Mouse (Mus musculus): ENCODE data around the gene Fbxl14. TPM values are rescaled to one million over a fixed set of nuclear protein-coding genes. Genes with fewer than 3 reads are reported as not detected.

The Fbxl14 gene
- polyA plus RNA-seq, 1 experiment: 37.9 TPM

- no peaks in the 10 kb centered on the region for H3K27me3 ChIP-seq (ENCODE audit: control insufficient read depth, insufficient read depth, low read length, poor library complexity, severe bottlenecking)
- no peaks in the 10 kb centered on the region for H3K36me3 ChIP-seq (ENCODE audit: control insufficient read depth, insufficient read depth, low read length, poor library complexity, severe bottlenecking)
- H3K9ac ChIP-seq (ENCODE audit: low read depth, poor library complexity, severe bottlenecking): no peak overlapping the region
- H3K27ac ChIP-seq (ENCODE audit: insufficient read depth, low read length): no peak overlapping the region
- no peak overlapping the region for H3K4me3 ChIP-seq (ENCODE audit: low read depth, low read length)
- TF ChIP-seq EP300 (IDR thresholded peaks at IDR 0.05; ENCODE audit: insufficient read depth, low read depth, low read length) (no peak), POLR2A (IDR thresholded peaks at IDR 0.05; ENCODE audit: insufficient read depth, low read length) (no peak), CTCF (IDR thresholded peaks at IDR 0.05; ENCODE audit: low read depth, low read length) (no peak)
- no peaks in the 10 kb centered on the region; the same call in 1 of the 2 replicates for H3K9me3 ChIP-seq (replicated peaks; ENCODE audit: control insufficient read depth, insufficient read depth, low read length, poor library complexity, severe bottlenecking)
- no peaks in the 10 kb centered on the region for H3K4me1 ChIP-seq (ENCODE audit: control insufficient read depth, insufficient read depth, low read length)
These were observed 29.3 kb downstream of the Fbxl14 start for GRCm38 (mm10) chr6:119508634-119509375.

- Histone ChIP-seq H3K27ac (ENCODE audit: insufficient read depth, low read length) (no peak overlapping the region), H3K27me3 (ENCODE audit: control insufficient read depth, insufficient read depth, low read length, poor library complexity, severe bottlenecking) (no peaks in the 10 kb centered on the region), H3K4me3 (ENCODE audit: low read depth, low read length) (no peak overlapping the region), H3K4me1 (ENCODE audit: control insufficient read depth, insufficient read depth, low read length) (no peaks in the 10 kb centered on the region), H3K36me3 (ENCODE audit: control insufficient read depth, insufficient read depth, low read length, poor library complexity, severe bottlenecking) (no peaks in the 10 kb centered on the region), H3K9me3 (replicated peaks; ENCODE audit: control insufficient read depth, insufficient read depth, low read length, poor library complexity, severe bottlenecking) (no peaks in the 10 kb centered on the region; the same call in 1 of the 2 replicates), H3K9ac (ENCODE audit: low read depth, poor library complexity, severe bottlenecking) (no peak overlapping the region)
- TF ChIP-seq POLR2A (IDR thresholded peaks at IDR 0.05; ENCODE audit: insufficient read depth, low read length) (no peak), EP300 (IDR thresholded peaks at IDR 0.05; ENCODE audit: insufficient read depth, low read depth, low read length) (no peak), CTCF (IDR thresholded peaks at IDR 0.05; ENCODE audit: low read depth, low read length) (no peak)
These were observed 30.1 kb downstream of the Fbxl14 start for GRCm38 (mm10) chr6:119509437-119510037.

DNA sequence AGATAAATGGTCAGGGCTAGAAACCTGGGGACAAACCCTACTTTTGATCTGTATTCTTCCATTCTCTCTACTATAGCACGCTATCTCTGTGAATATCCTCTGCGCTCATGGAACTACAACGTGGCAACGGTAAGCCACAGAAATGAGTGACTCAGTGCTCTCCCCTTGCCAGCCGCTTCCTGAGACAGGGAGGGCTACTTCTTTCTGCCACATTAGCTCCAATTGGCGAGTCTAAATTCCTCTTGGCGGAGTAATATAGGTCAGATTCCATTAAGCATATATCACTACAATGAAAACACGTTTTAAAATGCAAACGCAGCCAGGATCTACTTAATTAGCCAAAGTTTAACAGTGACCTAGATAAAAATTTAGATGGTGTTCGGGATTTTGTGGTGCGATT lies 33.2 kb downstream of the Fbxl14 start:
- Histone ChIP-seq H3K4me3 (ENCODE audit: low read depth, low read length) (no peak overlapping the region), H3K9ac (ENCODE audit: low read depth, poor library complexity, severe bottlenecking) (no peak overlapping the region), H3K27me3 (ENCODE audit: control insufficient read depth, insufficient read depth, low read length, poor library complexity, severe bottlenecking) (no peaks in the 10 kb centered on the region), H3K36me3 (ENCODE audit: control insufficient read depth, insufficient read depth, low read length, poor library complexity, severe bottlenecking) (no peaks in the 10 kb centered on the region), H3K9me3 (replicated peaks; ENCODE audit: control insufficient read depth, insufficient read depth, low read length, poor library complexity, severe bottlenecking) (no peaks in the 10 kb centered on the region), H3K27ac (ENCODE audit: insufficient read depth, low read length) (no peak overlapping the region), H3K4me1 (ENCODE audit: control insufficient read depth, insufficient read depth, low read length) (no peaks in the 10 kb centered on the region)
- TF ChIP-seq EP300 (IDR thresholded peaks at IDR 0.05; ENCODE audit: insufficient read depth, low read depth, low read length) (no peak), POLR2A (IDR thresholded peaks at IDR 0.05; ENCODE audit: insufficient read depth, low read length) (no peak), CTCF (IDR thresholded peaks at IDR 0.05; ENCODE audit: low read depth, low read length) (no peak)

DNA sequence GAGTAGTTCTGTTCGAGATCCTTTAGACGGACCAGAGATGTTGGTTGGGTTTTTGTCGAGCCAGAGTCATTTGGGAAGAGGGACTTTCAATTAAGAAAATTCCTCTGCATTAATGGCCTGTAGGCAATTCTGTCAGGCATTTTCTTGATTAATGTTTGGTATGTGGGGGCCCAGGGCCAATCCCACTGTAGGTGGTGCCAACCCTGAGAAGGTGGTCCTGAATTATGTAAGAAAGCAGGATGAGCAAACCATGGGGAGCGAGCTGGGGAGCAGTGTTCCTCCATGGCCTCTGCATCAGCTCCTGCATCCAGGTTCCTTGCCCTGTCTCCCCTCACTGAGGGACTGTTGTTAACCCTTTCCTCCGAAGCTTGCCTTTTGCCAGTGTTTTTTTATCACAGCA lies 34.0 kb downstream of the Fbxl14 start:
- Histone ChIP-seq H3K9ac (ENCODE audit: low read depth, poor library complexity, severe bottlenecking) (no peak overlapping the region), H3K4me3 (ENCODE audit: low read depth, low read length) (no peak overlapping the region), H3K27me3 (ENCODE audit: control insufficient read depth, insufficient read depth, low read length, poor library complexity, severe bottlenecking) (no peaks in the 10 kb centered on the region), H3K27ac (ENCODE audit: insufficient read depth, low read length) (no peak overlapping the region), H3K9me3 (replicated peaks; ENCODE audit: control insufficient read depth, insufficient read depth, low read length, poor library complexity, severe bottlenecking) (no peaks in the 10 kb centered on the region), H3K36me3 (ENCODE audit: control insufficient read depth, insufficient read depth, low read length, poor library complexity, severe bottlenecking) (no peaks in the 10 kb centered on the region), H3K4me1 (ENCODE audit: control insufficient read depth, insufficient read depth, low read length) (no peaks in the 10 kb centered on the region)
- TF ChIP-seq CTCF (IDR thresholded peaks at IDR 0.05; ENCODE audit: low read depth, low read length) (no peak), POLR2A (IDR thresholded peaks at IDR 0.05; ENCODE audit: insufficient read depth, low read length) (no peak)

- no peaks in the 10 kb centered on the region for H3K4me1 ChIP-seq (ENCODE audit: control insufficient read depth, insufficient read depth, low read length)
- H3K9ac ChIP-seq (ENCODE audit: low read depth, poor library complexity, severe bottlenecking): no peak overlapping the region
- H3K4me3 ChIP-seq (ENCODE audit: low read depth, low read length): no peak overlapping the region
- TF ChIP-seq EP300 (IDR thresholded peaks at IDR 0.05; ENCODE audit: insufficient read depth, low read depth, low read length) (no peak), POLR2A (IDR thresholded peaks at IDR 0.05; ENCODE audit: insufficient read depth, low read length) (no peak), CTCF (IDR thresholded peaks at IDR 0.05; ENCODE audit: low read depth, low read length) (no peak)
- no peak overlapping the region for H3K27ac ChIP-seq (ENCODE audit: insufficient read depth, low read length)
- H3K36me3 ChIP-seq (ENCODE audit: control insufficient read depth, insufficient read depth, low read length, poor library complexity, severe bottlenecking): no peaks in the 10 kb centered on the region
- H3K9me3 ChIP-seq (replicated peaks; ENCODE audit: control insufficient read depth, insufficient read depth, low read length, poor library complexity, severe bottlenecking): no peaks in the 10 kb centered on the region
- H3K27me3 ChIP-seq (ENCODE audit: control insufficient read depth, insufficient read depth, low read length, poor library complexity, severe bottlenecking): no peaks in the 10 kb centered on the region
These were observed 34.6 kb downstream of the Fbxl14 start for GRCm38 (mm10) chr6:119514085-119514484.

- Histone ChIP-seq H3K27ac (ENCODE audit: insufficient read depth, low read length) (no peak overlapping the region), H3K4me1 (ENCODE audit: control insufficient read depth, insufficient read depth, low read length) (no peaks in the 10 kb centered on the region)
These were observed 41.3 kb downstream of the Fbxl14 start for GRCm38 (mm10) chr6:119520731-119521130.

More at GRCm38 (mm10) chr6:119520731-119521130, 41.3 kb downstream of the Fbxl14 start:
- H3K9me3 ChIP-seq (replicated peaks; ENCODE audit: control insufficient read depth, insufficient read depth, low read length, poor library complexity, severe bottlenecking): no peaks in the 10 kb centered on the region
- no peaks in the 10 kb centered on the region for H3K27me3 ChIP-seq (ENCODE audit: control insufficient read depth, insufficient read depth, low read length, poor library complexity, severe bottlenecking)
- no peak overlapping the region for H3K9ac ChIP-seq (ENCODE audit: low read depth, poor library complexity, severe bottlenecking)
- H3K4me3 ChIP-seq (ENCODE audit: low read depth, low read length): no peak overlapping the region
- H3K36me3 ChIP-seq (ENCODE audit: control insufficient read depth, insufficient read depth, low read length, poor library complexity, severe bottlenecking): no peaks in the 10 kb centered on the region
- TF ChIP-seq EP300 (IDR thresholded peaks at IDR 0.05; ENCODE audit: insufficient read depth, low read depth, low read length) (no peak), CTCF (IDR thresholded peaks at IDR 0.05; ENCODE audit: low read depth, low read length) (no peak), POLR2A (IDR thresholded peaks at IDR 0.05; ENCODE audit: insufficient read depth, low read length) (no peak)
